Comparison of ENCODE assay signal across 10 mouse cellular contexts in the genomic region with DNA sequence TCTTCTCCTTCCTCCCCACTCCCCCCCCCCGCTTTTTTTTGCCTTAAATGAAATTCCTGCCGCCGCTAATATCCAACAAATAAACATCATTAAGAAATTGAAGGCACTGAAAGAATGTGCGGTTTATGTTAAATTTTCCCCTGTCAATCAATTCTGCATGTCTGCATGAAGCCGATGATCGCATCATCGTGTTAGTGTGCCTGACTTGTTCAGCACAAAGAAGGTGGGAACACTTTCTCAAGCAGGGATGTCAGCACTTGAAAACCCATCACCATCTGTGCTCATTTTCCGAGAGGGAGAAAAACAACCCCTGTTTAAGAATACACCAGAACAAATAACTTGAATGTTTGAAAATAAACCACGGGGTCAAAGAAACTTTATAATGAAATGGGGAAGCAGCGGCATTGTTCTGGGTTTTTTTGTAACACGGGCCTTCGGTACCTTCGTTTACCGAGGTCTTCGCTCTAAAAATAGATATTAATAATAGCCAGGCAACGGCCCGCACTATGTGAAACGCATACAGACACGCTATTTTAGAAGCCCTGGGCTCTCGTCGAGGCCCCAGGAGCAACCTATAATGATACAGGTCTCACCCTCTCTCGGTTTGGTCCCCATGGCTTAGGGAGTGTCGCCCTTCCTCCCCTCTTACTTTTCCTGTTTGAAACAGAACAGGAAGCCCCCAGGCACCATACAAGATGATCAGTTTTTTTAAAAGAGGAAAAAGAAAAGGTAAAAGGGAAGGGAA.
DNase-seq lines count a peak whose midpoint lies in the region; ATAC-seq and TF ChIP-seq lines count a peak whose summit lies in the region.
"Had no signal": no experiment of that assay in that cellular context is flagged by ENCODE, and none has a peak within 500 bp of the region (broad histone marks: within the 10 kb centered on the region; RNA-seq: fewer than 3 reads in every experiment).

No protein-coding gene starts in this region.

- no peak for ATAC-seq in heart, embryonic 13.5 days (ENCODE audit: extremely low read depth, insufficient number of reproducible peaks, low FRiP score, low TSS enrichment)
- no peak for ATAC-seq in embryonic facial prominence, embryonic 15.5 days (ENCODE audit: insufficient number of reproducible peaks, low FRiP score, low TSS enrichment, low read depth)
- peak; percentile 59; the same call in 1 of the 2 replicates for ATAC-seq in hindbrain, postnatal 0 days

- 54% methylated on average over 23 of the region's 23 CpGs for WGBS in heart, embryonic 13.5 days
- 27% methylated on average over 23 of the region's 23 CpGs for WGBS in embryonic facial prominence, embryonic 15.5 days
- WGBS in hindbrain, postnatal 0 days = 10% methylated on average over 23 of the region's 23 CpGs

- H3K9ac ChIP-seq in heart, embryonic 13.5 days = no peak overlapping the region
- no peak overlapping the region for H3K9ac ChIP-seq in embryonic facial prominence, embryonic 15.5 days
- H3K9ac ChIP-seq in hindbrain, postnatal 0 days (replicated peaks; ENCODE audit: low read length) = peak overlapping the region; percentile 15; the same call in 1 of the 2 replicates

- no peak overlapping the region for H3K4me3 ChIP-seq in heart, embryonic 13.5 days
- H3K4me3 ChIP-seq in embryonic facial prominence, embryonic 15.5 days (replicated peaks) = no peak overlapping the region
- H3K4me3 ChIP-seq in hindbrain, postnatal 0 days (ENCODE audit: low read length) = no peak overlapping the region; the same call in 1 of the 2 replicates
- H3K4me3 ChIP-seq in left cerebral cortex, adult 2 months = no peak overlapping the region

- H3K36me3 ChIP-seq in heart, embryonic 13.5 days = no peaks in the 10 kb centered on the region
- H3K36me3 ChIP-seq in embryonic facial prominence, embryonic 15.5 days = no peaks in the 10 kb centered on the region
- H3K36me3 ChIP-seq in hindbrain, postnatal 0 days (ENCODE audit: insufficient read depth, low read length) = no peaks in the 10 kb centered on the region

- no peak overlapping the region for H3K27ac ChIP-seq in heart, embryonic 13.5 days (replicated peaks)
- no peak overlapping the region for H3K27ac ChIP-seq in embryonic facial prominence, embryonic 15.5 days (replicated peaks)
- peak overlapping the region; percentile 80 for H3K27ac ChIP-seq in hindbrain, postnatal 0 days
- no peak overlapping the region for H3K27ac ChIP-seq in left cerebral cortex, adult 2 months

- peak overlapping the region; percentile 40 for H3K4me2 ChIP-seq in heart, embryonic 13.5 days
- 0 out of 2 replicates have a peak overlapping the region, but pooled peaks have one; percentile 1 for H3K4me2 ChIP-seq in embryonic facial prominence, embryonic 15.5 days (replicated peaks)
- peak overlapping the region; percentile 47 for H3K4me2 ChIP-seq in hindbrain, postnatal 0 days (ENCODE audit: low read depth, low read length)

- intact Hi-C loops in heart, postnatal 36 days (cut with DNase I) = no loop called here
- intact Hi-C loops in left cerebral cortex, postnatal 36 days (cut with DNase I) = no loop called here
- intact Hi-C loops in left cerebral cortex, adult 2 months (cut with DNase I) = no loop called here

- no peaks in the 10 kb centered on the region for H3K27me3 ChIP-seq in heart, embryonic 13.5 days (replicated peaks)
- no peaks in the 10 kb centered on the region for H3K27me3 ChIP-seq in embryonic facial prominence, embryonic 15.5 days
- H3K27me3 ChIP-seq in hindbrain, postnatal 0 days (ENCODE audit: insufficient read depth, low read length) = no peaks in the 10 kb centered on the region

- TF ChIP-seq CTCF in hindbrain, postnatal 0 days (IDR thresholded peaks at IDR 0.05; ENCODE audit: low read depth) = no peak
- no peak for TF ChIP-seq CTCF in left cerebral cortex, adult 2 months (IDR thresholded peaks at IDR 0.05)

- no peaks in the 10 kb centered on the region for H3K9me3 ChIP-seq in heart, embryonic 13.5 days
- no peaks in the 10 kb centered on the region for H3K9me3 ChIP-seq in embryonic facial prominence, embryonic 15.5 days (replicated peaks)
- no peaks in the 10 kb centered on the region for H3K9me3 ChIP-seq in hindbrain, postnatal 0 days (ENCODE audit: low read length)

- no peak for DNase-seq in heart, postnatal 36 days
- DNase-seq in hindbrain, postnatal 0 days (ENCODE audit: low spot score) = peak; percentile 80
- peak; percentile 90 for DNase-seq in retina, embryonic 14.5 days (ENCODE audit: low spot score)
- DNase-seq in left cerebral cortex, postnatal 36 days (ENCODE audit: low spot score in 2 of 2) = no peak
- DNase-seq in left cerebral cortex, adult 2 months (ENCODE audit: extremely low spot score in 1 of 2, low spot score in 2 of 2) = no peak
- DNase-seq in thymus, postnatal 14 days = no peak
- DNase-seq: liver; right cerebral cortex, adult 18-20 months had no signal

- H3K4me1 ChIP-seq in heart, embryonic 13.5 days = peaks cover 20% of the 10 kb centered on the region
- peaks cover 3% of the 10 kb centered on the region; the same call in 1 of the 2 replicates for H3K4me1 ChIP-seq in embryonic facial prominence, embryonic 15.5 days
- peaks cover 11% of the 10 kb centered on the region for H3K4me1 ChIP-seq in hindbrain, postnatal 0 days (ENCODE audit: insufficient read depth, low read length)

Comparison
In these comparisons a context has a peak if more than half of its experiments do, and no peak if none do; other contexts are left out.
1. DNase-seq: peak in hindbrain, postnatal 0 days (single experiment) and retina, embryonic 14.5 days (single experiment); none in heart, postnatal 36 days (0 of 2), left cerebral cortex, postnatal 36 days (0 of 2), left cerebral cortex, adult 2 months (0 of 2) and thymus, postnatal 14 days (single experiment).
2. Peak in every context shown above with its lines, with median percentiles within 50 percentile points of each other: H3K4me2 ChIP-seq.